Comparison of ENCODE assay signal across 8 mouse cellular contexts in the genomic region with DNA sequence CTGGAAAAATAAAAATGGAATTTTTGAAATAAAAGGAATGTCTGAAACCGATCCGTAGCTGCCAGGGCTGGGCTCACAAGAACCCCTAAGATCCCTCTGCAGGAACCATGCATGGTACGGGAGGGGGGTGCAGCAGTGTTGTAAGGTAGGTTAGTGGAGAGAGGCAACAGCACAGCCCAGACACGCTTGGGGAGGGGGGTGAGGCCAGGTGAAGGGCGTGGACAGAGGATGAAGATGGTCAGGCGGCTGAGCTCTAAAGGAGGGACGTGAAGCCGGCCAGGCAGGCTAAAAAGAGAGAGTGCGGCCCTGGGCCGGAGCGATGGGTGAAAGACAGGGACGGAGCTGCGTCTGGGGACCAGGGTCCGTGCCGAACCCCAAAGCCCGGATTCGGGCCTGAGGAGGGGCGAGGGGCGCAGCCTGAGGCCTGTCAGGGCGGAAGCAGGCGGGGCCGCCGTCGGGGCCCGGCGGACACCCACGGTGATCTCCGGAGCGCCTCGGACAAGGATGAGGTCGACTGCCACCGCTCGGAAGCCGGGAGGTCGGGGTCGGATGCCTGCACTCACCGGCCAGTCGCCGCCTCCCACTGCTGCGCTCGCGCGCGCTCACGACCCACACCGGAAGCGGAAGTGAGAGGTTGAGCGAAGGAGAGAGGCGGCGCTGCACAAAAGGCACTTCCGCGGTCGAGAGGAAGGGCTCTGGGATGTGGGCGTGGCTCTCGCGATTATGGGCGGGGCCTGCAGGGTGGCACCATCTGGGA. TPM values are rescaled to one million over a fixed set of nuclear protein-coding genes. Genes with fewer than 3 reads are reported as not detected.
DNase-seq lines count a peak whose midpoint lies in the region; ATAC-seq and TF ChIP-seq lines count a peak whose summit lies in the region.

A gene (minus strand): TSS at position 638 of the 757 bp plus-strand sequence.

- no peaks in the 10 kb centered on the region for H3K9me3 ChIP-seq in embryonic facial prominence, embryonic 13.5 days
- no peaks in the 10 kb centered on the region for H3K9me3 ChIP-seq in limb, embryonic 13.5 days
- no peaks in the 10 kb centered on the region for H3K9me3 ChIP-seq in midbrain, embryonic 16.5 days (replicated peaks; ENCODE audit: control insufficient read depth, low read length, poor library complexity, severe bottlenecking)

- intact Hi-C loops in heart, adult 2 months (cut with DNase I), result loop anchor here (2.0 kb wide), 1 partner anchor 41 kb away; a partner anchor contains a TSS

- peaks cover 24% of the 10 kb centered on the region for H3K4me1 ChIP-seq in embryonic facial prominence, embryonic 13.5 days
- 0 out of 2 replicates have a peak, but pooled peaks cover 1% of the 10 kb centered on the region for H3K4me1 ChIP-seq in heart, adult 2 months (ENCODE audit: control insufficient read depth, insufficient read depth, low read length)
- peaks cover 24% of the 10 kb centered on the region for H3K4me1 ChIP-seq in limb, embryonic 13.5 days
- peaks cover 27% of the 10 kb centered on the region for H3K4me1 ChIP-seq in midbrain, embryonic 16.5 days (ENCODE audit: control insufficient read depth, insufficient read depth, low read length)

- peak; percentile 82 for ATAC-seq in embryonic facial prominence, embryonic 13.5 days (ENCODE audit: insufficient number of reproducible peaks, insufficient read depth, low FRiP score, low TSS enrichment, low read depth)
- ATAC-seq in limb, embryonic 13.5 days (ENCODE audit: low FRiP score, low read depth), result peak; percentile 88
- ATAC-seq in midbrain, embryonic 16.5 days, result peak; percentile 91

- H3K4me2 ChIP-seq in embryonic facial prominence, embryonic 13.5 days, result peak within 1 kb of the TSS; percentile 69
- H3K4me2 ChIP-seq in limb, embryonic 13.5 days (replicated peaks), result peak within 1 kb of the TSS; percentile 94
- peak within 1 kb of the TSS; percentile 66 for H3K4me2 ChIP-seq in midbrain, embryonic 16.5 days (ENCODE audit: low read length)

- under 1% methylated on average over 57 of the region's 57 CpGs for WGBS in embryonic facial prominence, embryonic 13.5 days
- under 1% methylated on average over 57 of the region's 57 CpGs for WGBS in heart, adult 2 months
- 2% methylated on average over 57 of the region's 57 CpGs for whole genome bisulfite sequencing in limb, embryonic 13.5 days
- 1% methylated on average over 56 of the region's 57 CpGs for WGBS in midbrain, embryonic 16.5 days

- peak within 1 kb of the TSS; percentile 99 for H3K4me3 ChIP-seq in embryonic facial prominence, embryonic 13.5 days
- peak within 1 kb of the TSS; percentile 99 for H3K4me3 ChIP-seq in heart, adult 2 months
- H3K4me3 ChIP-seq in limb, embryonic 13.5 days, result peak within 1 kb of the TSS; percentile 98
- peak within 1 kb of the TSS; percentile 80 for H3K4me3 ChIP-seq in midbrain, embryonic 16.5 days (ENCODE audit: low read depth, low read length)

- 0 out of 2 replicates have a peak, but pooled peaks have one; percentile 35 for TF ChIP-seq EP300 in heart, adult 2 months (IDR thresholded peaks at IDR 0.05; ENCODE audit: insufficient read depth, low read depth, low read length)

- peaks cover 40% of the 10 kb centered on the region for H3K36me3 ChIP-seq in embryonic facial prominence, embryonic 13.5 days
- H3K36me3 ChIP-seq in heart, adult 2 months (ENCODE audit: control insufficient read depth, insufficient read depth, low read length), result no peaks in the 10 kb centered on the region; the same call in 1 of the 2 replicates
- peaks cover 36% of the 10 kb centered on the region for H3K36me3 ChIP-seq in limb, embryonic 13.5 days
- peaks cover 7% of the 10 kb centered on the region for H3K36me3 ChIP-seq in midbrain, embryonic 16.5 days (ENCODE audit: control insufficient read depth, insufficient read depth, low read length)

- H3K27ac ChIP-seq in embryonic facial prominence, embryonic 13.5 days, result peak within 1 kb of the TSS; percentile 81
- peak within 1 kb of the TSS; percentile 88 for H3K27ac ChIP-seq in heart, adult 2 months
- H3K27ac ChIP-seq in limb, embryonic 13.5 days, result peak within 1 kb of the TSS; percentile 55; the same call in 1 of the 2 replicates
- H3K27ac ChIP-seq in midbrain, embryonic 16.5 days (ENCODE audit: low read length), result peak within 1 kb of the TSS; percentile 75

- H3K27me3 ChIP-seq in embryonic facial prominence, embryonic 13.5 days, result no peaks in the 10 kb centered on the region
- H3K27me3 ChIP-seq in heart, adult 2 months (ENCODE audit: control insufficient read depth, insufficient read depth, low read length), result no peaks in the 10 kb centered on the region
- no peaks in the 10 kb centered on the region for H3K27me3 ChIP-seq in limb, embryonic 13.5 days
- H3K27me3 ChIP-seq in midbrain, embryonic 16.5 days (ENCODE audit: control insufficient read depth, insufficient read depth, low read depth, low read length), result no peaks in the 10 kb centered on the region

- TF ChIP-seq CTCF in heart, adult 2 months (IDR thresholded peaks at IDR 0.05), result no peak

- TF ChIP-seq POLR2A in heart, adult 2 months (IDR thresholded peaks at IDR 0.05; ENCODE audit: insufficient read depth, low read depth, low read length), result peak; percentile 81

- H3K9ac ChIP-seq in embryonic facial prominence, embryonic 13.5 days, result peak within 1 kb of the TSS; percentile 98
- H3K9ac ChIP-seq in heart, adult 2 months (ENCODE audit: low read depth, low read length), result peak within 1 kb of the TSS; percentile 94
- H3K9ac ChIP-seq in limb, embryonic 13.5 days, result peak within 1 kb of the TSS; percentile 97
- peak within 1 kb of the TSS; percentile 95 for H3K9ac ChIP-seq in midbrain, embryonic 16.5 days (ENCODE audit: low read depth, low read length)

- peak; percentile 94 for DNase-seq in 3134 (ENCODE audit: extremely low read depth, insufficient read length, low spot score)
- peak; percentile 98 to 99 for DNase-seq in adrenal gland, postnatal 36 days
- peak; percentile 97 for DNase-seq in heart, adult 2 months
- peak; percentile 97 for DNase-seq in kidney, adult 8-10 months
- peak; percentile 94 to 99 for DNase-seq in spleen, postnatal 10 days (ENCODE audit: low spot score in 2 of 2)

- peaks cover 4% of the 10 kb centered on the region for H3K79me2 ChIP-seq in heart, adult 2 months (replicated peaks; ENCODE audit: control insufficient read depth, insufficient read depth, low read length)

RNA-seq across cellular contexts. Expression of the gene that starts here (rescaled TPM):
- total RNA-seq in adrenal gland, postnatal 36 days (2021), result 10 to 100 TPM; 28.1 to 39.7 TPM
- polyA plus RNA-seq in embryonic facial prominence, embryonic 13.5 days (2015; fragmentation: Nextera tagmentation; extraction: Ambion mirVana), result 61.2 and 73.9 TPM in 2 replicates
- total RNA-seq in heart, adult 2 months (2021), result 10 to 100 TPM; 13.9 to 14.0 TPM
- 26.1 and 32.0 TPM in 2 replicates for polyA plus RNA-seq in heart, adult 2 months (2012; rRNA removed)
- polyA plus RNA-seq in limb, embryonic 13.5 days (2015; fragmentation: Nextera tagmentation; extraction: Ambion mirVana), result 62.2 and 64.6 TPM in 2 replicates
- 58.6 TPM in 2 replicates for polyA plus RNA-seq in midbrain, embryonic 16.5 days (2015; fragmentation: Nextera tagmentation; extraction: Ambion mirVana)

Comparison
In these comparisons a context has a peak if more than half of its experiments do, and no peak if none do; other contexts are left out.
1. Peak in every context shown above with its lines: DNase-seq, ATAC-seq, H3K4me3 ChIP-seq and H3K27ac ChIP-seq.